Mouse (Mus musculus): ENCODE measurements around the gene Chn2.

DNA sequence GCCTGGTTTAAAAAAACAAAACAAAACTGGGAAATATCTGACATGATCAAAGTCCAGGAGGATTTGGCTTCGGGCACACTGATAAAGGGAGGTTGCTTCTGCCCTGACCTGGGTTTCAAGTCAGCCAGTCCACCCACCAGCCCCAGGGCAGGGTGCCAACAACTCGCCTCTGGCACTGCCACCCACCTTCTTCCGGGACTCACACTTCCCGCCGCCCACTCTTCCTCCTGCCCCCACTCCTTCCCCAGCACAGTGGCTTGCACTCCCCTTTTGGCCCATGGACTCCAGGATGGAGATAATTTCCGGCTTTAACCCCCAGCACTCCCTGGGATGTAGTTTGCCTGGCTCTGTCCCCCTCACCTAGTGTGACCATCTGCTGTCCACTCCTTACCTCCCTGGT, 31.4 kb downstream of the Chn2 start:
- no peak for TF ChIP-seq CTCF (conservative IDR thresholded peaks at IDR 0.05; ENCODE audit: low read length)
- TF ChIP-seq POU5F1 (IDR thresholded peaks at IDR 0.05; ENCODE audit: borderline replicate concordance, low read length) = no peak
- TF ChIP-seq NANOG (IDR thresholded peaks at IDR 0.05; ENCODE audit: borderline replicate concordance, low read length) = no peak

Measured in E14TG2a.4 (cell line).